Mouse (Mus musculus) midbrain, embryonic 14.5 days (tissue): ENCODE measurements around the gene Itih3. TPM values are rescaled to one million over a fixed set of nuclear protein-coding genes. Genes with fewer than 3 reads are reported as not detected.

Experiments
- ATAC-seq: fragments of 200-750 bp; cut with Nextera tagmentation; 2 replicates; pipeline ENCODE4 v1.8.0; 2017; ENCODE audit warnings: moderate number of reproducible peaks, moderate library complexity; ENCODE audit not compliant: low FRiP score, low TSS enrichment
- DNase-seq: peaks from one replicate; pipeline ENCODE4 v3.0.0-alpha.2; 2015
- H3K27ac ChIP-seq: fragments of 300-500 bp; sonication (generic); replicated peaks from 2 replicates; pipeline ENCODE4 v1.5.1; 2014; ENCODE audit warnings: mild to moderate bottlenecking, low read depth, low read length, moderate library complexity
- H3K27me3 ChIP-seq: fragments of 300-500 bp; sonication (generic); 2 replicates; pipeline ENCODE4 v1.6.1; 2014; ENCODE audit warnings: low read length, control low read depth, mixed read lengths; ENCODE audit not compliant: control insufficient read depth, insufficient read depth
- H3K36me3 ChIP-seq: fragments of 300-500 bp; sonication (generic); 2 replicates; pipeline ENCODE4 v1.6.1; 2014; ENCODE audit warnings: low read length, control low read depth; ENCODE audit not compliant: control insufficient read depth, insufficient read depth
- H3K4me1 ChIP-seq: fragments of 300-500 bp; sonication (generic); 2 replicates; pipeline ENCODE4 v1.6.1; 2014; ENCODE audit warnings: mild to moderate bottlenecking, antibody characterized with exemption, low read length, control low read depth; ENCODE audit not compliant: control insufficient read depth, insufficient read depth
- H3K4me2 ChIP-seq: fragments of 300-500 bp; sonication (generic); 2 replicates; pipeline ENCODE4 v1.6.1; 2014; ENCODE audit warnings: mild to moderate bottlenecking, low read length, moderate library complexity
- H3K4me3 ChIP-seq: fragments of 300-500 bp; sonication (generic); replicated peaks from 2 replicates; pipeline ENCODE4 v1.5.1; 2014; ENCODE audit warnings: low read depth, low read length
- H3K9ac ChIP-seq: fragments of 300-500 bp; sonication (generic); replicated peaks from 2 replicates; pipeline ENCODE4 v1.6.1; 2014; ENCODE audit warnings: mild to moderate bottlenecking, low read length, moderate library complexity
- H3K9me3 ChIP-seq: fragments of 300-500 bp; sonication (generic); 2 replicates; pipeline ENCODE4 v1.6.1; 2016; ENCODE audit warnings: low read length, control low read depth, mixed read lengths; ENCODE audit not compliant: control insufficient read depth
- WGBS: fragments of 180-500 bp; shearing (Covaris S2); extraction: QIAGEN DNeasy Blood & Tissue Kit; methylation state at CpG from one replicate; pipeline ENCODE4 v1.1.7; 2014; 5-methylcytosine and 5-hydroxymethylcytosine counted together
- polyA plus RNA-seq: library from polyadenylated mRNA; unstranded; fragments of >200 nt; fragmentation: Nextera tagmentation; extraction: Ambion mirVana; gene quantifications from 2 replicates; pipeline ENCODE4 v1.2.1, GENCODE M21; 2014

Itih3 gene
- polyA plus RNA-seq, 1 experiment from 2014 or later: 0.84 TPM

GRCm38 (mm10) chr14:30885298-30885697 lies 38.3 kb downstream of the Itih3 start:
- WGBS: 9% methylated on average over 3 of the region's 3 CpGs

GRCm38 (mm10) chr14:30881718-30882108 lies 41.8 kb downstream of the Itih3 start:
- ATAC-seq: no peak
- Histone ChIP-seq H3K27ac (no peak overlapping the region), H3K4me1 (no peaks in the 10 kb centered on the region), H3K4me3 (no peak overlapping the region), H3K9me3 (no peaks in the 10 kb centered on the region), H3K9ac (no peak overlapping the region), H3K36me3 (0 out of 2 replicates have a peak, but pooled peaks cover 3% of the 10 kb centered on the region), H3K4me2 (no peak overlapping the region), H3K27me3 (no peaks in the 10 kb centered on the region)
- 93% methylated on average over 3 of the region's 3 CpGs for WGBS
- no peak for DNase-seq

More at GRCm38 (mm10) chr14:30885298-30885697, 38.3 kb downstream of the Itih3 start:
- Histone ChIP-seq H3K4me2 (no peak overlapping the region), H3K36me3 (no peaks in the 10 kb centered on the region), H3K9me3 (no peaks in the 10 kb centered on the region), H3K27ac (no peak overlapping the region), H3K4me1 (no peaks in the 10 kb centered on the region), H3K4me3 (no peak overlapping the region), H3K27me3 (no peaks in the 10 kb centered on the region), H3K9ac (no peak overlapping the region)
- no peak for DNase-seq
- no peak for ATAC-seq

DNA sequence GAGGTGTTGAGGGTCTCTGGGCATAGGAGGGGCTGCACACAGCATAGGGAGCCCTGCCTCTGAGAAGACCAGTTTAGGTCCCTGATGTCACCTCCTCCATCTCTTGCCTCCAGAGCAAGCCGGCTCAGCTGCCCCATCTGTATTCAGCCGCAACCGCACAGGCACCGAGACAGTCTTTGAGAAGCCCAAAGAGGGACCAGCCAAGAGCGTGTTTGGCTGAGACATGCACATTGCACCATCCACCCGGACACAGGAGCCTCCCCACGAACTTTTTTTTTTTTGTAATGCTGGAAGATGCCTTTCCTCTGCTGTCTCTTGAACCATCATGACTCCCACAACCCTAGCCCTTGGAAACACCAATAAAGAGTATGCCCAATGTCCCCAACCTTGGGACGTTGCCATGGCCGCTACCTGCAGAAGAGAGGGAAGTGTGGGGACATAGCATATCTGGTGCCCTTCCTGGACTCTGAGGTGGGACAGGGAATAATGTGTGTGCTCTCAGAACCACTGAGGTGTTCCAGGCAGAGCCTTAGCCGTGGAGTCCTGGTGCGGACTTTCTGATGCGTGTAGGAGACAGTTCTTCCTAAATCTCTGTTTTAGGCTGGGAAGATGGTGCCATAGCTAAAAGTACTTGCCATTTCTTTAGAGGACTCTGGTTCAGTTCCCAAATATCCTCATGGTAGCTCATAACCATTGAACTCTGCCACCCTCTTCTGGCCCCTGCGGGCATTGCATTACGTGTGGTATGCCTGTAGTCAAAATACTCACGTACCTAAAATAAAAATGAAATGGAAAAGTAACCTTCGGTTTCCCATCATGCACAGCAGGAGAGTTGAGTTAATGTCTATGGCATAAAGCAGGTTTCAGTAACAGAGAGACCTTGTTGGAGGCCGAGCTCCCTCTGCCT lies 42.5 kb downstream of the Itih3 start:
- 87% methylated on average over 17 of the region's 17 CpGs for WGBS
- Histone ChIP-seq H3K36me3 (0 out of 2 replicates have a peak, but pooled peaks cover 3% of the 10 kb centered on the region), H3K27ac (no peak overlapping the region), H3K27me3 (no peaks in the 10 kb centered on the region), H3K4me3 (no peak overlapping the region), H3K4me2 (no peak overlapping the region), H3K9me3 (no peaks in the 10 kb centered on the region), H3K4me1 (no peaks in the 10 kb centered on the region), H3K9ac (no peak overlapping the region)
- ATAC-seq (no peak), DNase-seq (peak; percentile 48)

- peaks cover 10% of the 10 kb centered on the region for H3K36me3 ChIP-seq
- ATAC-seq (no peak), DNase-seq (no peak)
- H3K9ac ChIP-seq: no peak overlapping the region
- no peaks in the 10 kb centered on the region for H3K4me1 ChIP-seq
- H3K4me3 ChIP-seq: no peak overlapping the region
- no peak overlapping the region for H3K4me2 ChIP-seq
- 75% methylated on average over 8 of the region's 8 CpGs for WGBS
- H3K27ac ChIP-seq: no peak overlapping the region
- H3K27me3 ChIP-seq: no peaks in the 10 kb centered on the region
- no peaks in the 10 kb centered on the region for H3K9me3 ChIP-seq
Observed at GRCm38 (mm10) chr14:30880251-30880650, 43.3 kb downstream of the Itih3 start.

DNA sequence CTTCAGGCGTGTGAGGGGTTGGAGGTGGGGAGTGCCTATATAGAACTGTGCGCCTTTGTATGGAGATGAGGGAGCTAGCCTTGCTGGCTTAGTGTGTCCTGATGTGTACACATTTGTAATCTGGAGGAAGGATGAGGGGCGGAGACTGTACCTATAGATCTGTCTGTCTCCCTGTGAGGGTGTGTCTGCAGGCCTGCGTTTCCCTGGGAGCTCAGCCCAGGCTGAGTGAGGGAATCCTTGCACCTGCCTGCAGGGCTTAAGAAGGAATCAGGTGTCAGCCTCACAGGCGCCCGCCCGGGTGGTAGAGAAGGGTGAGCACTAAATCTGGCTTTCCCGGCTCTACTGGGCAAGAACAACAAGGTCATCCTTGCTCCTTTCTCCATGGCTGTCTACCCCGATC lies 43.8 kb downstream of the Itih3 start:
- no peak for ATAC-seq
- H3K27ac ChIP-seq: no peak overlapping the region
- WGBS: 59% methylated on average over 9 of the region's 9 CpGs

GRCm38 (mm10) chr14:30878958-30879571 lies 44.5 kb downstream of the Itih3 start, which contains the start of gene Mustn1:
Gene Mustn1, plus strand, starts transcription at chr14:30879200.
- peaks cover 20% of the 10 kb centered on the region for H3K36me3 ChIP-seq
- DNase-seq: no peak
- ATAC-seq: no peak
- H3K9me3 ChIP-seq: no peaks in the 10 kb centered on the region
- WGBS: 83% methylated on average over 11 of the region's 11 CpGs
- no peak within 1 kb of the TSS for H3K4me2 ChIP-seq
- H3K9ac ChIP-seq: no peak within 1 kb of the TSS
- no peaks in the 10 kb centered on the region for H3K27me3 ChIP-seq
- no peaks in the 10 kb centered on the region for H3K4me1 ChIP-seq
- H3K4me3 ChIP-seq: no peak within 1 kb of the TSS
- H3K27ac ChIP-seq: no peak within 1 kb of the TSS

More for the DNA sequence above, 43.8 kb downstream of the Itih3 start:
- no peak overlapping the region for H3K4me3 ChIP-seq
- H3K27me3 ChIP-seq: no peaks in the 10 kb centered on the region
- no peak overlapping the region for H3K4me2 ChIP-seq
- no peak for DNase-seq
- no peak overlapping the region for H3K9ac ChIP-seq
- no peaks in the 10 kb centered on the region for H3K4me1 ChIP-seq
- no peaks in the 10 kb centered on the region for H3K9me3 ChIP-seq
- peaks cover 13% of the 10 kb centered on the region for H3K36me3 ChIP-seq

- no peaks in the 10 kb centered on the region for H3K27me3 ChIP-seq
Observed at GRCm38 (mm10) chr14:30877827-30878226, 45.7 kb downstream of the Itih3 start.

GRCm38 (mm10) chr14:30876451-30876850 lies 47.1 kb downstream of the Itih3 start:
- no peak overlapping the region for H3K9ac ChIP-seq
- no peaks in the 10 kb centered on the region for H3K27me3 ChIP-seq
- H3K27ac ChIP-seq: no peak overlapping the region
- no peaks in the 10 kb centered on the region for H3K9me3 ChIP-seq
- H3K4me2 ChIP-seq: no peak overlapping the region
- peaks cover 34% of the 10 kb centered on the region for H3K36me3 ChIP-seq
- no peaks in the 10 kb centered on the region for H3K4me1 ChIP-seq
- no peak for DNase-seq
- H3K4me3 ChIP-seq: no peak overlapping the region
- WGBS: 91% methylated on average over 10 of the region's 10 CpGs
- no peak for ATAC-seq

More at GRCm38 (mm10) chr14:30877827-30878226, 45.7 kb downstream of the Itih3 start:
- no peak overlapping the region for H3K27ac ChIP-seq
- peaks cover 30% of the 10 kb centered on the region for H3K36me3 ChIP-seq
- H3K9me3 ChIP-seq: no peaks in the 10 kb centered on the region
- no peak overlapping the region for H3K4me3 ChIP-seq
- H3K9ac ChIP-seq: no peak overlapping the region
- H3K4me2 ChIP-seq: no peak overlapping the region
- no peaks in the 10 kb centered on the region for H3K4me1 ChIP-seq
- WGBS: 97% methylated on average over 3 of the region's 3 CpGs
- DNase-seq: no peak
- no peak for ATAC-seq
